Mouse (Mus musculus) MN1 (cell line): ENCODE results near the gene Ndufa4l2.
A peak's percentile ranks its signal among the peaks of the same experiment; 100 is the strongest.

Source experiments
- DNase-seq: peaks from one replicate; pipeline ENCODE4 v3.0.0-alpha.2; 2016; ENCODE audit warnings: low spot score

Ndufa4l2 gene

GRCm38 (mm10) chr10:127509837-127510701 is 4.7 kb upstream of the Ndufa4l2 start:
- peak; percentile 63 for DNase-seq

- DNase-seq: no peak
Measured at GRCm38 (mm10) chr10:127510895-127511617, 3.7 kb upstream of the Ndufa4l2 start.

GRCm38 (mm10) chr10:127511634-127512306 is 3.0 kb upstream of the Ndufa4l2 start:
- DNase-seq: peak; percentile 65

DNA sequence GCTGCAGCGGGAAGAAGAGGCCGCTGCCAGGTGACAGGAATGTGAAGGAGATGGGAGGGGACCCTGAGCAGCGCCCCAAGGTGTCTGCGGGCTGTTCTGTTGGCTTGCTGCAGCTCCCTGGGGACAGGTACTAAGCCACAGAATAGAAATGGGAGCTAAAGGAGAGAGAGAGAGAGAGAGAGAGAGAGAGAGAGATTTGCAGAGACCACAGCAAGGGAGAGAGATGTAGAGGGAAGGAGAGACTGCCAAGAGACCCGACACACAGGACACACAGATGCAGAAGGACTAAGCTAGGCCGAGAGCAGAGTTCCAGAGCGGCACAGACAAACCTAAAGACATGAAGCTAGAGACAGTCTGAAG is 2.5 kb upstream of the Ndufa4l2 start:
- no peak for DNase-seq

DNA sequence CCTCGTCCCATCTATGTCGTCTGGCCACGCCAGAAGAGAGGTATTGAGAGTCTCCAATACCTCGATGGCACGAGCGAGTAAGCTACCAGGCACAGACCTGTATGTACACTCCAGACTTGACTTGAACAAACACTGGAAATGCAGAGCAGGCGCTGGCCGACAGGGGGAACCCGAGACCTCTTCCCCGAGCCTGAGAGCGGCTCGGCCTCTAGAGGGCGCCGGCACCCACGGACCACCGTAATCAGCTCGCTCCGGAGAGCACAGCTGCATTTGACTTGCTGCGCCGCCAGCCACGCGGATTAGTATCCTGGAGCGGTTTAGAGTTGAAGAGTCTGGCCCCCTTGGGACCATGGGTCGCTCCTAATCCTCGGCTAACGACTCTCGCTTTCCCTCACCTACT is 2.0 kb upstream of the Ndufa4l2 start:
- DNase-seq: peak; percentile 89

DNA sequence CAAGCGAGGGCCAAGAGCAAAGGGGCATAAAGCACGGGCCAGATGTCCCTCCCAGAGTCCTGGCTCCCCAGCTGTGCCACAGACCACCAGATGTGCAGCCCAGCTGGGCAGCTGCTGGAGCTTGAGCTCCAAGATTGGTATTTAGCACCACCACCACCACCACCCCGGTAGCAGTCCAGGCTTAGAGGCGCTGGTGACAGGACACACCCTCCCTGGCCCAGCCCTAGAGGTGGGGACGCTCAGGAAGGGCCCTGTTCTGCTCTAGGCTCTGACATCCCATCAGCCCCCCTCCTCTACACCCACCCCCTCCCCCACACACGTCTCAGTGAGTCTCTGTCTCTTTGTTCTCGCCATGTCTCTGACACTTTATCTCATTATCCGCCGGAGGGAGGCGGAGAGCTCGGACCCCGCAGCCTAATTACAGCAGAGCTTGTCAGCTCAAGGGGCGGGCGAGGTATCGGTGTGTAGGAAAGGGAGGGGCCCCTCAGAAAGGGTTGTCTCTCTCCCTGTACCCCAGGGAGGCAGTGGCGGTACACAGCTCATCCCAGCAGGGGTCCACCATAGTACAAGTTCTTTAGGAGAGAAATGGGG is 1.2 kb upstream of the Ndufa4l2 start:
- peak; percentile 51 for DNase-seq

DNA sequence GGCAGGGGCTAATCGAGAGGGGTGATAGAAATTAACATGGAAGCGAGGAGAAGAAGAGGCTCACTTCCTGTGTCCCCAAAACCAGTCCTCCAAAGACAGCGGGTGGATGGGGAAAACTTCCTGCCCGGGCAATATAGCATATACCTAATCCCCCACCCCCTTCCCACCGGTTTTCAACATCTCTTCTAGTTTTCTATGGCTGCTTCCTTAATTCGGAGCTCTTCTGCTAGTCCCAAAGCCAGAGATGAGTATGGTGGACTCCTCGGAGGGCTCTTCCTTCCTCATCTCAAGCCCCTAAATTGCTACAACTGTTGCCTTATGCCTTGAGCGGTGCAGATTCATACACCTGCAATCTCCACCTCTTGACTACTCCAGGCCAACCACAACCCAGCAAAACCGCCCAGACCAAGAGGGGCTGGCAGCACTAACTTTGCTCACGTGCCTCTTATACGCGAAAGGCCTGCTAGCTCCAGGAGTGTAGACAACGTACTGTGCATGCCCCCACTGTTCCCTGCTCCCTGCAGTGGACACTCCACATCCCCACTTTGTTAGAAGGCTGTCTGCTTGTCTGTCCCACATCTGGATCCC is 562 bp upstream of the Ndufa4l2 start:
- DNase-seq: no peak

- peak; percentile 54 for DNase-seq
Measured at GRCm38 (mm10) chr10:127515271-127515982, 660 bp downstream of the Ndufa4l2 start.

GRCm38 (mm10) chr10:127515983-127516459 is 1.3 kb downstream of the Ndufa4l2 start:
- DNase-seq: no peak

DNA sequence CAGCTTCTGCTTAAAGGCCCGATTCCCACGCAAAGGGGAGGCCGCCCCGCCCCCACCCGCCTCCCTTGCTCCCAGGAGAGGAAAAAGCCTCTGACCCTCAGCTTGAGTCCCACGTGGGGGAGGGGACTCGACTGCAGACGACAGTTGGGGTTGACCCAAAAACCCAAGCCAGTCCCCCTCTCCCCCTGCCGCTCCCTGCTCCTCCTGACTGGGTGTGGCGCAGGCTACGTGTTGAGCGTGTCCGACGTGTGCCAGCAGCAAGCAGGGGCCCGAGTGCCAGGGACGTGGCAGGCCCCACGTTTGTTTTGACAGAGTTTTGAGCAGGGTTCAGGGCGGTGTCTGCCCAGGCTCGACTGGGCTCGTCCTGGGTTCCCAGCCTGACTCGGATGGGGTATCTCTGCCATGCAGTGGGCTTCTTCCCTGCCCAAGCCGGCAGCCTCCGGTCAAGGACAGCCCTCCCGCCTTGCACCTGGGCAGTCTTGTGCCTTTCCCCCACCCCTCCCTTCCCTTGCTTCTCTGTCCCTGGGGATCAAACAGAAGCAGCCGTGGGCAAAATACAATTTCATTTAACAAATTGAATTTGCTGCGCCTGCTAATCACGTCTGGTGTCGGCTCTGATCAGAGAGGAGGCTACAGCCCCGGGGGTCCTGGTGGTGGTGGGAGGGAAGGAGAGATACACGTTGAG is 2.0 kb downstream of the Ndufa4l2 start:
- peak; percentile 75 for DNase-seq

- DNase-seq: no peak
Measured at GRCm38 (mm10) chr10:127517941-127518340, 3.2 kb downstream of the Ndufa4l2 start.

GRCm38 (mm10) chr10:127519041-127519701 is 4.4 kb downstream of the Ndufa4l2 start:
- no peak for DNase-seq

DNA sequence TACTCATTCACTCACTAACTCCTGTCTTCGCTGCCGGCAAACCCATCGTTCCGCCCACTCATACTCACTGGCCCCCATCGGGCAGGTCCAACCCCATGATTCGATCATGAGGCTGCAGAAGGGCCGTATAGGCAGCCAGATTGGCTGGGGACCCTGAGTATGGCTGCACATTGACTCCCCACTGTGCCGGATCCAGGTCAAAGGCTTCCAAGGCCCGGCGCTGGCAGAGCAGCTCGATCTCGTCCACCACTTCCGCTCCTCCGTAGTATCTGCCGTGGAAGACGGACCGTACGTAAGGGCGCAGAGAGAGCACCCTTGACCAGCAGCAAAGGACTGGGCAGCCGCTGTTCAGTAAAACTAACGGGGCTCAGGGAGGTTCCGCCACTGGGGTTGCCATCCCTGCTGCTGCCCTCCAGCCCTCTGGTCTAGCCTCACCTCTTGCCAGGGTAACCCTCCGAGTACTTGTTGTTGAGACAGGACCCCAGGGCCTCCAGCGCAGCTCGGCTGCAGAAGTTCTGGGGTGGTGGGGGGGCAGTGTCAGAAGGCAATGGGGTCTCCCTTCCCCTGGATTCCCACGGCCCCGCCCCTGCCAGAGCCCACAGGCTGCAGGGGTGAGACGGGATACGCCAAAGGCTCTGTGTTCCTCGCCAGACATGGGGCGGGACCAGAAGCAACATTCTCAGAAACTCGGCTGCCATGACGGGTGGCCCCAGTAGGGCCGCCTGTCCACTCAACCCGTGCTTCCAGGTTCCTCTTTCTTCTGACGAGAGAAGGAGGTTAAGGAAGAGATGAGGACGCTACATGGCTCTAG is 5.3 kb downstream of the Ndufa4l2 start:
- DNase-seq: no peak

GRCm38 (mm10) chr10:127520714-127521357 is 6.1 kb downstream of the Ndufa4l2 start:
- no peak for DNase-seq

- peak; percentile 55 for DNase-seq
Measured at GRCm38 (mm10) chr10:127521611-127522080, 6.9 kb downstream of the Ndufa4l2 start.

GRCm38 (mm10) chr10:127522088-127522581 is 7.4 kb downstream of the Ndufa4l2 start, which contains the start of gene Shmt2:
Gene Shmt2, minus strand, starts transcription at chr10:127522444.
- DNase-seq: peak; percentile 93

DNA sequence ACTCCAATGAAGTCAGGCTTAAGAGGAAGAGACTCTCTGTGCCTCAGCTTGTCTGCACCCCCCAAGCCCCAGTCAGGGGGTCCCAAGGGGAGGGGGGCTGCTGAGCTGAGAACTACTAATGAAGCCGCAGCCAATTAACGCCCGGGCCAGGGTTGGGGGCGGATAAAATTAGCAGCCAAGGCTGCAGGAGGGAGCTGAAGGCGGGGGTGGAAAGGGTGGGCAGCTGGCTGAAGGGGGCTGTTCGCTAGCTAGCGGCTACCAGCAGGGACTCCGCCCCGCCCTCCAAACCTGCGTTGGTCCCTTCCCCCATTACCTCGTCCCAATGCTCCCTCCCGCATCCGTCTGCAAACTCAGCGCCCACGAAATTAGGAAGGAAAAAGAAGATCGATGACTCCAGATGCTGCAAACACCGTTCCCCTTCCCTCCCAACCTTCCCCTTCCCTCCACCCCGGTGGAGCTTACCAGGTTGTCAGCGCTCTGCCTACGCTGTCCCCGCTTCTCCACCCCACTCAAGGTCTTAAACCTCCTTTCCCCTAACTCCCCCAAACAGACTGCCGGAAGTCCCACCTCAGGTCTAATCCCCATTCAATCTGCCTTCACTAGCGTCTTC is 10.0 kb downstream of the Ndufa4l2 start:
- DNase-seq: no peak

- DNase-seq: no peak
Measured at GRCm38 (mm10) chr10:127526048-127526447, 11.3 kb downstream of the Ndufa4l2 start.
